Mouse (Mus musculus) bone marrow, adult 2 months (tissue): ENCODE results near the gene Os9.

Source experiments
- CTCF ChIP-seq: fragments of 200-500 bp; IDR thresholded peaks from 2 replicates; pipeline ENCODE4 v1.5.1; 2011; ENCODE audit warnings: low read length, control low read depth; ENCODE audit not compliant: control insufficient read depth, insufficient read depth
- POLR2A ChIP-seq: fragments of 200-500 bp; IDR thresholded peaks from 2 replicates; pipeline ENCODE4 v1.6.1; 2011; ENCODE audit warnings: low read depth, mild to moderate bottlenecking, control low read depth, low read length, borderline replicate concordance; ENCODE audit not compliant: control insufficient read depth

- TF ChIP-seq CTCF (no peak), POLR2A (no peak)
Observed at GRCm38 (mm10) chr10:127101151-127101550, 19.8 kb downstream of the Os9 start.
